Mouse (Mus musculus): ENCODE data around the gene Pafah1b1.
A peak's percentile ranks its signal among the peaks of the same experiment; 100 is the strongest.

Gene Pafah1b1

GRCm38 (mm10) chr11:74724235-74724791 is at the start of gene Pafah1b1:
Gene Pafah1b1 (minus strand): TSS chr11:74724670.
- peak; percentile 92 for DNase-seq (ENCODE audit: low read depth, low spot score)

DNA sequence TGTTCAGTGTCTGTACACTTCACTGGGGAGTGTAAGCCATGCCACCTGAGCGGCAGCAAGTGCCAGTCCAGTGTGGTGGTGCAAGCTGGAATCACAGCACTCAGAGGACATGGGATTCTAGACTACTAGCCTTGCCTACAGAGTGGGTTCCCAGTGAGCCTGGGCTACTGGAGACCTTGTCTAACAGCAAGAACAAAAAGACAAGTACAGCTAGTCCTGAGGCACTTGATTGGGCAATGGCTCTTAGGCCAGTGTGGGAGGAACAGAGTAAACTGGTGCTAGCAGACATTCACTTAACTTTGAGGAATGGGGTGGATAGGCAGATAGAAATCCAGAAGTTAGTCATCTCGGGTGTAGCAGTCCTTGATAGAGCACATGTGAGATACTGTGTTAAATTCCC is 47.9 kb upstream of the Pafah1b1 start:
- no peak for DNase-seq (ENCODE audit: low read depth, low spot score)

GRCm38 (mm10) chr11:74771650-74772049 is 47.2 kb upstream of the Pafah1b1 start:
- DNase-seq (ENCODE audit: low read depth, low spot score): no peak

GRCm38 (mm10) chr11:74771234-74771633 is 46.8 kb upstream of the Pafah1b1 start:
- no peak for DNase-seq (ENCODE audit: low read depth, low spot score)

GRCm38 (mm10) chr11:74770595-74771207 is 46.2 kb upstream of the Pafah1b1 start, which contains the start of gene Mettl16:
Gene Mettl16 (plus strand): TSS chr11:74770830.
- DNase-seq (ENCODE audit: low read depth, low spot score): peak; percentile 99

GRCm38 (mm10) chr11:74770037-74770436 is 45.6 kb upstream of the Pafah1b1 start:
- DNase-seq (ENCODE audit: low read depth, low spot score): peak; percentile 30

DNA sequence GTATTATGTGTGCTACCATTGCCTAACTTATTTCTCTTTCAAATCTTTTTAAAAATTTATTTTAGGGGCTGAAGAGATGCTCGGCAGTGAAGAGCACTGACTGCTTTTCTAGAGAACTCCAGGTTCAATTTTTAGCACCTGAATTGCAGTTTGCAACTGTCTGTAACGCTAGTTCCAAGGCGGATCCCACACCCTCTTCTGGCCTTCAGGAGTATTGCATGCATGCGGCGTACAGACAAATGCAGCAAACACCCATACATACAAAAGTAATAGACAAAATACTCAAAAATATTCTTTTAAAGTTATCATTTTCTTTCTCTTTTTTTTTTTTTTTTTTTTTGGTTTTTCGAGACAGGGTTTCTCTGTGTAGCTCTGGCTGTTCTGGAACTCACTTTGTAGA is 43.6 kb upstream of the Pafah1b1 start:
- peak; percentile 73 for DNase-seq (ENCODE audit: low read depth, low spot score)

- DNase-seq (ENCODE audit: low read depth, low spot score): peak; percentile 79
These were observed 43.0 kb upstream of the Pafah1b1 start for GRCm38 (mm10) chr11:74767469-74767868.

DNA sequence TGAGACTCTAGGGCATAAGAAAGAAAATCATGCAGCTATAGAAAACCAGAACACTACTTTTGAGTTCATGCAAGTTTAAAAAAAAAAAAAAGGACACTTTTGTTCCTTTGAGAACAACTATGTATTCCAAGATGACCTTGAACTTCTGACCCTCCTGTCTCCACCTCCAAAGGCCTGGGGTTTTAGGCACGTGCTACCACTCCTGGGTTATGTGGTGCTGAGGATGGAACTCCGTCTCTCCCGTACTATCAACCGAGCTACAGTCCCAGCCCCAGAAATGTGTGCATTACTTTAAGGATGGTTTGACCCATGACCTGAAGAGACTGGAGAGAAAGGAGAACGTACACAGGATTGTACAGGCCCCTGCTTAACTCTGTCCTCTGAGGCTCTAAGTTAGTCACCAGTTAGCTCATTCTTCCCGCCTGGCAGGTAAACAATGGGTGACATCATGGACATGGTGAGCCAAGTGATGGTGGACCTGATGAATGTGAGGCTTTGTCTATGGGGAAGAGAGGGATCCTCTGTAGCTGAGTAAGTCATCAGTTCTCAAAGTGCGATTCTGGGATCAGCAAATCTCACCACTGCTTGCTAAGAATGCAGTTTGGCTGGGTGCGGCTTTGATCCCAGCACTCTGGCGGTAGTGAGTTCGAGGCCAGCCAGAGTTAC is 39.6 kb upstream of the Pafah1b1 start:
- DNase-seq (ENCODE audit: low read depth, low spot score): peak; percentile 80

DNA sequence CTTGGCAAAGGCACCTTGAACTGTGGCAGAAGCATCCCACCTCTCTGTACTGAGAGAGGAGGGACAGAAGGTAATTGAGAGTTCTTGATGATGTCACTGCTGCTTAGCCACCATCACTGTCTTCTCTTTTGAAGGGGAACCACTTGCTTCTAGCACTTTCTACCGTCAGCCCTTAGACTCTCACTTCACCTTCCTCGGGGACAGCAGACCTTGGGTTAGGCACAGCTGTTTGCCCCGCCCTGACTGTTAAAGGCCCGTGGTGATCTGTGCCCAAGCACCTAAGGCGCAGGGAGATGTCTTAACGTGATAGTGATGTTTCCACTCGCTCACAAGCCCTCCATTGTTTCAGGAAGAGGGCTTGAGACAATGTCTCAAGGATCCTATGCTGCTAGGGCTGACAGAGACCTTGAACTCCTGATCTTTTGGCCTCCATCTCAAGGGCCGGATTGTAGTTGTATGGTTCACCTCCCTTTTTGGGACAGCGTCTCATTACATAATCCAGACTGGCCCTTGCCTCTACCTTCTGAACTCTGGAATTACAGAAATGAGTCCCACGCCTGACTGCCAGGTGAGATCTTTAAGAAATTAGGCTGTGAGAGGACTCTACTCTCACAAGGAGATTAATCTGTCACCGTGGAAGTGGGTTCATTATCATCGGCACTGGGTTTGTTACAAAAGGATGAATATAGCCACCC is 36.7 kb upstream of the Pafah1b1 start:
- peak; percentile 43 for DNase-seq (ENCODE audit: low read depth, low spot score)

GRCm38 (mm10) chr11:74756631-74757030 is 32.2 kb upstream of the Pafah1b1 start:
- no peak for DNase-seq (ENCODE audit: low read depth, low spot score)

- no peak for DNase-seq (ENCODE audit: low read depth, low spot score)
These were observed 27.0 kb upstream of the Pafah1b1 start for GRCm38 (mm10) chr11:74751352-74752066.

- no peak for DNase-seq (ENCODE audit: low read depth, low spot score)
These were observed 26.3 kb upstream of the Pafah1b1 start for GRCm38 (mm10) chr11:74750662-74751351.

DNA sequence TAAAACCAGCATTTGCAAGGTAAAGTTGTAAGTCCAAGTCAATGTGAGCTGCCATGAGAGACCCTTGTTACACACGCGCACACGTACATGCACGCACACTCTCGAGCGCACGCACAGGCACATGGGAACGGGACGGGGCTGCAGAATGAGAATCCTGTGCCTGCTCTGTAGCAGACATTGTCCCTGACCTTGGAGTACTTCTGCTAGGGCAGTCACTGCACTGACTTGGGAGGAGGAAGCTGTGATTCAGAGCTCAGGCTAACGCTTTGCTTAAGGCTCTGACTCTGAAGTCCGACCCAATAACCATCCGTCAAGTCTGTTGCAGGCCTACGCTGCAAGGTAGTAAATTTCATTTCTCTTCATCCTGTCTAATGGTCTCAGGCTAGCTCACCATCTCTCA is 24.8 kb upstream of the Pafah1b1 start:
- no peak for DNase-seq (ENCODE audit: low read depth, low spot score)

DNA sequence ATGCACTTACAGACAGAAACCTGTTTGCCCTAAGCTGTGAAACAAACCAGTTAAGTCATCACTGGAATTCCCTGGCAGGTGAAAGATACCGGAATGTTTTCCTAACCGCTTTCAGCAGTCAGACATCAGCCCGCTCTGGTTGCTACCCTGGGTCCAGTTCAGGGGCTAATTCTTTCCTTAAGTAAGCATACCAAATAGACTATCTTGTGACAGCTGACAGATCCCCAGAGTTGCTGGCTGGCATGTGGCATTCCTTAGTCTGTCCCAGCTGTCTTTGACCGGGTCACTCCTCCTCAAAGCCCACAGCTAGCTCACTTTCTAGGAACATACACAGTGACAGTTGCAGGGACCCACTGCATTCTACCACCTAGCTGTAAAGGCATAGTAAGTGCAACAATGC is 23.6 kb upstream of the Pafah1b1 start:
- no peak for DNase-seq (ENCODE audit: low read depth, low spot score)

DNA sequence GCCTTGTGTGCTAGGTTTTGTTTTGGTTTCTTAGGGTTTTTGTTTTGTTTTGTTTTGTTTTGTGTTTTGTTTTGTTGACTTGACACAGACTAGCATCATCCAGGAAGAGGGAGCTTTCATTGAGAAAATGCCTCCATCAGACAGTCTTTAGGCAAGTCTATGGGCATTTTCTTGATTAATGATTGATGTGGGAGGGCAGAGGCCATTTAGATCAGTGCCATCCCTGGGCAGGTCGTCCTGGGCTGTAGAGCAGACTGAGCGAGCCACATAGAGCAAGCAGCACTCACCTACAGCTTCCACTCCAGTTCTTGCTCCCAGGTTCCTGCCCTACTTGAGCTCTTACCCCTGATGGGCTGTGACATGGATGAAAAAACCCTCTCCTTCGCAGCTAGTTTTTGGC is 13.4 kb upstream of the Pafah1b1 start:
- no peak for DNase-seq (ENCODE audit: low read depth, low spot score)

GRCm38 (mm10) chr11:74734917-74735316 is 10.4 kb upstream of the Pafah1b1 start:
- DNase-seq (ENCODE audit: low read depth, low spot score): no peak

- DNase-seq (ENCODE audit: low read depth, low spot score): no peak
These were observed 711 bp upstream of the Pafah1b1 start for GRCm38 (mm10) chr11:74725181-74725580.

- peak; percentile 94 for DNase-seq (ENCODE audit: low read depth, low spot score)
These were observed 874 bp downstream of the Pafah1b1 start for GRCm38 (mm10) chr11:74723357-74724234.

DNA sequence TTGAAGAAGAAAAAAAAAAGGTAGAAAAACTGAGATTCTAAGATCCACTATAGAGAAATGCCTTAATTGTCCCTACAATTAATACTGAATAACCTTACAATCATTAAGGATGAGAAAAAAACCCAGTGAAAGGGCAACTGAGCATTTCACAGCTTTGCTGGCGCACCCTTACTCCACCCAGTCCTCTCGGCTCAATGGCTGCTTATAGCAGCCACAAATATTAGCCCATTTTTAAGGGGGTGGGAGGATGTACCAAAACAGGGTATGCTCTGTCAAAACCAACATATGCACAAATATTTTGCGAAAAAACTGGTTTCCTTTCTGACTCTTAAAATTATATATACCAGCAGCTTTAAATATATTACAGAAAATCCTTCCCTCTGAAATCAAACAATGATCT is 2.5 kb downstream of the Pafah1b1 start:
- DNase-seq (ENCODE audit: low read depth, low spot score): no peak

Data from R1 (cell line).